Mouse (Mus musculus): ENCODE data around the gene Pdcd1lg2.

DNA sequence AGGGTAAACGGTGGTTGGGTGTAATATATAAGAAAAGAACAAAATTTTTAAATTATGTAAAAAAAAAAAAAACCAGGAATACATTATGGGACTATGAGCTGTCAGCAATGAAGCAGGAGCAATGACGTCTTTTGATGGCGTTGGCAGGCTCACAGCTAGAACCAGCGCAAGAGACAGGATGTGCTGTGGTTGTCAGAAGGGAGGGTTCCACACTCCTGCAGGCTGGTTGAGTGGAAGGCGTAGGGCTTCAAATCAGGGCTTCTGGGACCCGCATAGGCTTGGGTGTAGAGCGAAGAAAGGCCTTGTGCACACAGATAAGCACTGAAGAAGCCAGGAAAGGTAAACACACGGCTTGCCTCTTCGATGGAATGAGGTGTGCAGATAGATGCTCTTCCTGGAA lies 56.1 kb downstream of the Pdcd1lg2 start:
- TF ChIP-seq CHD2 (IDR thresholded peaks at IDR 0.05; ENCODE audit: low read depth, low read length) (no peak), HCFC1 (IDR thresholded peaks at IDR 0.05; ENCODE audit: borderline replicate concordance, insufficient read depth, low read length) (no peak), MAFK (IDR thresholded peaks at IDR 0.05; ENCODE audit: insufficient read depth, low read depth, low read length) (no peak), ZC3H11A (IDR thresholded peaks at IDR 0.05; ENCODE audit: borderline replicate concordance, low read depth, low read length) (no peak)

All from ES-E14 (cell line).